Comparison of ENCODE assay signal across 23 mouse cellular contexts in the genomic region with DNA sequence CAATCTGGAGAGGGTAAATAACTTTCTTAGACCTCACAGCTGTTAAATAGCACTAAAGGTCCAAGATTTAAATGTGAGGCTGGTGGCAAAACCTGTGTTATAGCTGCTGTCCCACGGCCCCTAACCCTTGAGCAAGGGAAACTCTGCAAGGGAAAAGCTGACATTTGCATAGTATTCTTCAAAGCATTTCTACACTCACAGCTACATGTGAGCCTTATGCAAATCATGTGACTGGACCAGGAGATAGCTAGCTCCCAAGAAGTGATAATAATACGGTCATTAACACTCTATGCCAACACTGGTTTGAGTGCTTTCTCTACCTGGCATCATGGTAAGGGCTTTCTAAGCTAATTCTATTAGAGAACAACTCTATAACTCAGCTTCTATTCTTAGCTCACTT.
DNase-seq lines count a peak whose midpoint lies in the region; ATAC-seq lines count a peak whose summit lies in the region.
"Had no signal": no experiment of that assay in that cellular context is flagged by ENCODE, and none has a peak within 500 bp of the region (broad histone marks: within the 10 kb centered on the region; RNA-seq: fewer than 3 reads in every experiment).

No protein-coding gene starts in this region.

- no peak for ATAC-seq in heart, embryonic 12.5 days (ENCODE audit: insufficient number of reproducible peaks, low FRiP score)
- ATAC-seq in heart, embryonic 15.5 days (replicated peaks; ENCODE audit: insufficient number of reproducible peaks, insufficient read depth, low FRiP score, low read depth), result no peak
- no peak for ATAC-seq in midbrain, embryonic 11.5 days (ENCODE audit: low FRiP score)
- no peak for ATAC-seq in midbrain, embryonic 14.5 days (ENCODE audit: low FRiP score, low TSS enrichment)
- ATAC-seq: CD4-positive, CD25-positive, alpha-beta regulatory T cell, adult 4 months; forebrain, embryonic 13.5 days; forebrain, embryonic 16.5 days; intestine, postnatal 0 days; Patski had no signal

- no peak overlapping the region for H3K9ac ChIP-seq in heart, embryonic 12.5 days
- H3K9ac ChIP-seq in heart, embryonic 15.5 days, result no peak overlapping the region
- H3K9ac ChIP-seq in midbrain, embryonic 11.5 days (ENCODE audit: low read length), result no peak overlapping the region
- H3K9ac ChIP-seq in midbrain, embryonic 14.5 days (replicated peaks; ENCODE audit: low read length), result no peak overlapping the region
- H3K9ac ChIP-seq: forebrain, embryonic 13.5 days; hindbrain, embryonic 15.5 days had no signal

- peak overlapping the region; percentile 68 for H3K27ac ChIP-seq in heart, embryonic 12.5 days (ENCODE audit: poor library complexity, severe bottlenecking)
- H3K27ac ChIP-seq in heart, embryonic 15.5 days, result peak overlapping the region; percentile 75
- no peak overlapping the region for H3K27ac ChIP-seq in midbrain, embryonic 11.5 days (ENCODE audit: low read depth, low read length)
- H3K27ac ChIP-seq in midbrain, embryonic 14.5 days (replicated peaks; ENCODE audit: low read depth, low read length), result no peak overlapping the region
- H3K27ac ChIP-seq: forebrain, embryonic 10.5 days; forebrain, embryonic 13.5 days; hindbrain, embryonic 15.5 days had no signal

- WGBS in heart, embryonic 12.5 days, result 59% methylated on average over 2 of the region's 2 CpGs
- 64% methylated on average over 2 of the region's 2 CpGs for whole genome bisulfite sequencing in heart, embryonic 15.5 days
- WGBS in midbrain, embryonic 11.5 days, result 90% methylated on average over 2 of the region's 2 CpGs
- WGBS in midbrain, embryonic 14.5 days, result 94% methylated on average over 2 of the region's 2 CpGs

- no peak overlapping the region for H3K4me3 ChIP-seq in heart, embryonic 12.5 days
- no peak overlapping the region for H3K4me3 ChIP-seq in heart, embryonic 15.5 days
- no peak overlapping the region for H3K4me3 ChIP-seq in midbrain, embryonic 11.5 days (ENCODE audit: low read depth, low read length)
- H3K4me3 ChIP-seq in midbrain, embryonic 14.5 days (replicated peaks; ENCODE audit: low read depth, low read length), result no peak overlapping the region
- H3K4me3 ChIP-seq: forebrain, embryonic 10.5 days; forebrain, embryonic 13.5 days; hindbrain, embryonic 15.5 days had no signal

- H3K4me1 ChIP-seq in heart, embryonic 12.5 days (replicated peaks), result peaks cover 48% of the 10 kb centered on the region
- peaks cover 31% of the 10 kb centered on the region for H3K4me1 ChIP-seq in heart, embryonic 15.5 days (replicated peaks)
- H3K4me1 ChIP-seq in midbrain, embryonic 11.5 days (ENCODE audit: control insufficient read depth, insufficient read depth, low read length), result peaks cover 3% of the 10 kb centered on the region; the same call in 1 of the 2 replicates
- H3K4me1 ChIP-seq in midbrain, embryonic 14.5 days (ENCODE audit: control insufficient read depth, insufficient read depth, low read length), result no peaks in the 10 kb centered on the region; the same call in 1 of the 2 replicates

- DNase-seq in heart, postnatal 10 days, result no peak
- no peak for DNase-seq in heart, postnatal 25 days (ENCODE audit: low spot score)
- DNase-seq in midbrain, embryonic 11.5 days (ENCODE audit: low spot score, missing footprints), result peak; percentile 54
- no peak for DNase-seq in midbrain, embryonic 14.5 days
- peak; percentile 32 for DNase-seq in splenic B cell, adult 2 months (ENCODE audit: low read depth, low spot score)
- DNase-seq in thymus, postnatal 10 days (ENCODE audit: low spot score in 2 of 2), result no peak
- DNase-seq: adrenal gland, postnatal 10 days; adrenal gland, postnatal 36 days; cerebellum, adult 18-20 months; cerebellum, adult 9-10 months; cerebellum, postnatal 14 days; gastrocnemius, postnatal 10 days; heart, postnatal 4 days; kidney, adult 2 months had no signal

- no peaks in the 10 kb centered on the region for H3K9me3 ChIP-seq in heart, embryonic 12.5 days (replicated peaks)
- no peaks in the 10 kb centered on the region for H3K9me3 ChIP-seq in heart, embryonic 15.5 days (replicated peaks)
- no peaks in the 10 kb centered on the region for H3K9me3 ChIP-seq in midbrain, embryonic 11.5 days (ENCODE audit: control insufficient read depth, low read length)
- no peaks in the 10 kb centered on the region for H3K9me3 ChIP-seq in midbrain, embryonic 14.5 days (ENCODE audit: control insufficient read depth, low read length)
- H3K9me3 ChIP-seq: forebrain, embryonic 10.5 days; forebrain, embryonic 13.5 days; hindbrain, embryonic 15.5 days had no signal

- peak overlapping the region; percentile 29 for H3K4me2 ChIP-seq in heart, embryonic 12.5 days
- no peak overlapping the region for H3K4me2 ChIP-seq in heart, embryonic 15.5 days
- H3K4me2 ChIP-seq in midbrain, embryonic 11.5 days, result no peak overlapping the region
- H3K4me2 ChIP-seq in midbrain, embryonic 14.5 days (ENCODE audit: low read length), result no peak overlapping the region
- H3K4me2 ChIP-seq: forebrain, embryonic 13.5 days; hindbrain, embryonic 15.5 days had no signal

- intact Hi-C loops in heart, postnatal 10 days (cut with DNase I), result no loop called here
- intact Hi-C loops in heart, postnatal 25 days (cut with DNase I), result no loop called here

- H3K36me3 ChIP-seq in heart, embryonic 12.5 days, result no peaks in the 10 kb centered on the region
- no peaks in the 10 kb centered on the region for H3K36me3 ChIP-seq in heart, embryonic 15.5 days
- no peaks in the 10 kb centered on the region for H3K36me3 ChIP-seq in midbrain, embryonic 11.5 days (ENCODE audit: control insufficient read depth, insufficient read depth, low read length)
- H3K36me3 ChIP-seq in midbrain, embryonic 14.5 days (ENCODE audit: control insufficient read depth, insufficient read depth, low read length), result no peaks in the 10 kb centered on the region
- H3K36me3 ChIP-seq in splenic B cell, adult 2 months (ENCODE audit: control insufficient read depth, insufficient read depth, low read length, poor library complexity, severe bottlenecking), result no peaks in the 10 kb centered on the region
- H3K36me3 ChIP-seq: hindbrain, embryonic 15.5 days had no signal

- no peaks in the 10 kb centered on the region for H3K27me3 ChIP-seq in heart, embryonic 12.5 days (replicated peaks)
- H3K27me3 ChIP-seq in heart, embryonic 15.5 days, result no peaks in the 10 kb centered on the region
- H3K27me3 ChIP-seq in midbrain, embryonic 11.5 days (ENCODE audit: control insufficient read depth, insufficient read depth, low read length), result no peaks in the 10 kb centered on the region
- no peaks in the 10 kb centered on the region for H3K27me3 ChIP-seq in midbrain, embryonic 14.5 days (ENCODE audit: control insufficient read depth, insufficient read depth, low read length)
- no peaks in the 10 kb centered on the region for H3K27me3 ChIP-seq in splenic B cell, adult 2 months (ENCODE audit: control insufficient read depth, insufficient read depth, low read length, poor library complexity, severe bottlenecking)
- H3K27me3 ChIP-seq: forebrain, embryonic 13.5 days; hindbrain, embryonic 15.5 days; Patski had no signal

Comparison
In these comparisons a context has a peak if more than half of its experiments do, and no peak if none do; other contexts are left out.
1. DNase-seq: peak in midbrain, embryonic 11.5 days (single experiment) and splenic B cell, adult 2 months (single experiment); none in heart, postnatal 10 days (0 of 2), heart, postnatal 25 days (single experiment), midbrain, embryonic 14.5 days (single experiment) and thymus, postnatal 10 days (0 of 2).
2. H3K27ac ChIP-seq: peak in heart, embryonic 12.5 days (single experiment) and heart, embryonic 15.5 days (single experiment); none in midbrain, embryonic 11.5 days (single experiment) and midbrain, embryonic 14.5 days (single experiment).